Mouse (Mus musculus) frontal cortex, postnatal 14 days (tissue): ENCODE measurements at regions not wholly inside any gene's neighbourhood (a gene's known extent, or its start where the extent isn't known, plus 50 kb on each side); places are given as distances from the start of the nearest gene placed in this dataset.
A peak's percentile ranks its signal among the peaks of the same experiment; 100 is the strongest.
"Not testable (repeated sequence)": the region's sequence is repeated elsewhere in the genome, so short reads cannot be mapped to it uniquely, and the experiment has no call there.

Experiments
- DNase-seq, 2 experiments: peaks; one replicate each; pipeline ENCODE4 v3.0.0; 2022; ENCODE audit warnings: low spot score in 2 of 2

- DNase-seq, result peak; percentile 25 to 76
These were observed 54.0 kb upstream of the Pax1 start for GRCm38 (mm10) chr2:147307488-147308386.

- DNase-seq, result no peak
These were observed 55.0 kb upstream of the Pax1 start for GRCm38 (mm10) chr2:147306728-147307127.

- peak in 1 of 2 experiments; percentile 41 for DNase-seq
These were observed 56.5 kb upstream of the Pax1 start for GRCm38 (mm10) chr2:147305262-147305661.

- no peak for DNase-seq
These were observed 61.2 kb upstream of the Pax1 start for GRCm38 (mm10) chr2:147300503-147300902.

- DNase-seq, result no peak
These were observed 62.4 kb upstream of the Pax1 start for GRCm38 (mm10) chr2:147299359-147299758.

GRCm38 (mm10) chr2:147298499-147298896 is 63.2 kb upstream of the Pax1 start:
- DNase-seq, result peak; percentile 70 to 80

- no peak for DNase-seq
These were observed 63.7 kb upstream of the Pax1 start for GRCm38 (mm10) chr2:147297876-147298498.

GRCm38 (mm10) chr2:147294926-147295325 is 66.8 kb upstream of the Pax1 start:
- not testable (repeated sequence) for DNase-seq

- DNase-seq, result no peak
These were observed 68.4 kb upstream of the Pax1 start for GRCm38 (mm10) chr2:147293294-147293688.

GRCm38 (mm10) chr2:147292387-147293293 is 69.1 kb upstream of the Pax1 start:
- DNase-seq, result no peak

- no peak for DNase-seq
These were observed 78.3 kb upstream of the Pax1 start for GRCm38 (mm10) chr2:147283390-147283789.

GRCm38 (mm10) chr2:147277636-147278035 is 83.6 kb upstream of the Nkx2-2 start:
- DNase-seq, result no peak

GRCm38 (mm10) chr2:147269171-147269570 is 75.1 kb upstream of the Nkx2-2 start:
- no peak for DNase-seq

GRCm38 (mm10) chr2:147267901-147268300 is 73.9 kb upstream of the Nkx2-2 start:
- no peak for DNase-seq

- no peak for DNase-seq
These were observed 73.2 kb upstream of the Nkx2-2 start for GRCm38 (mm10) chr2:147267257-147267656.

GRCm38 (mm10) chr2:147256696-147257095 is 62.7 kb upstream of the Nkx2-2 start:
- peak; percentile 7 to 37 for DNase-seq

GRCm38 (mm10) chr2:147254944-147255343 is 60.9 kb upstream of the Nkx2-2 start:
- DNase-seq, result no peak

GRCm38 (mm10) chr2:147254137-147254536 is 60.1 kb upstream of the Nkx2-2 start:
- DNase-seq, result no peak

GRCm38 (mm10) chr2:147247981-147248514 is 54.0 kb upstream of the Nkx2-2 start:
- DNase-seq, result no peak

- no peak for DNase-seq
These were observed 53.2 kb upstream of the Nkx2-2 start for GRCm38 (mm10) chr2:147247238-147247637.

- no peak for DNase-seq
These were observed 50.4 kb upstream of the Nkx2-2 start for GRCm38 (mm10) chr2:147244406-147244805.
